Mouse (Mus musculus): Measurements from ENCODE around the gene Pias4. TPM values are rescaled to one million over a fixed set of nuclear protein-coding genes. Genes with fewer than 3 reads are reported as not detected.
A peak's percentile ranks its signal among the peaks of the same experiment; 100 is the strongest.

Pias4 gene
- polyA plus RNA-seq, 1 experiment: 25.6 TPM

- peak overlapping the region; percentile 95 for H3K27ac ChIP-seq (ENCODE audit: insufficient read depth, low read length)
- TF ChIP-seq CTCF (IDR thresholded peaks at IDR 0.05; ENCODE audit: borderline replicate concordance, insufficient read depth, low read length) (no peak), POLR2A (IDR thresholded peaks at IDR 0.05; ENCODE audit: low read depth, low read length) (peak; percentile 64)
- H3K4me1 ChIP-seq (ENCODE audit: control insufficient read depth, insufficient read depth, low read length): peaks cover 2% of the 10 kb centered on the region; the same call in 1 of the 2 replicates
- H3K4me3 ChIP-seq (ENCODE audit: insufficient read depth, low read length): peak overlapping the region; percentile 96
Measured at GRCm38 (mm10) chr10:81135831-81136705, 31.7 kb downstream of the Pias4 start.

- Histone ChIP-seq H3K27ac (ENCODE audit: insufficient read depth, low read length) (no peak within 1 kb of the TSS), H3K4me3 (ENCODE audit: insufficient read depth, low read length) (peak within 1 kb of the TSS; percentile 96), H3K4me1 (ENCODE audit: control insufficient read depth, insufficient read depth, low read length) (peaks cover 2% of the 10 kb centered on the region; the same call in 1 of the 2 replicates)
- TF ChIP-seq POLR2A (IDR thresholded peaks at IDR 0.05; ENCODE audit: low read depth, low read length) (no peak), CTCF (IDR thresholded peaks at IDR 0.05; ENCODE audit: borderline replicate concordance, insufficient read depth, low read length) (no peak)
Measured at GRCm38 (mm10) chr10:81134966-81135681, 32.6 kb downstream of the Pias4 start, which contains the start of gene Zbtb7a. Gene Zbtb7a, plus strand, starts transcription at chr10:81135220.

- no peak overlapping the region for H3K27ac ChIP-seq (ENCODE audit: insufficient read depth, low read length)
- no peak overlapping the region for H3K4me3 ChIP-seq (ENCODE audit: insufficient read depth, low read length)
- H3K4me1 ChIP-seq (ENCODE audit: control insufficient read depth, insufficient read depth, low read length): peaks cover 2% of the 10 kb centered on the region; the same call in 1 of the 2 replicates
- TF ChIP-seq POLR2A (IDR thresholded peaks at IDR 0.05; ENCODE audit: low read depth, low read length): no peak
- TF ChIP-seq CTCF (IDR thresholded peaks at IDR 0.05; ENCODE audit: borderline replicate concordance, insufficient read depth, low read length): no peak
Measured at GRCm38 (mm10) chr10:81134181-81134587, 33.5 kb downstream of the Pias4 start.

- no peak for TF ChIP-seq CTCF (IDR thresholded peaks at IDR 0.05; ENCODE audit: borderline replicate concordance, insufficient read depth, low read length)
- no peak for TF ChIP-seq POLR2A (IDR thresholded peaks at IDR 0.05; ENCODE audit: low read depth, low read length)
- H3K4me1 ChIP-seq (ENCODE audit: control insufficient read depth, insufficient read depth, low read length): no peaks in the 10 kb centered on the region
- H3K27ac ChIP-seq (ENCODE audit: insufficient read depth, low read length): no peak overlapping the region
- no peak overlapping the region for H3K4me3 ChIP-seq (ENCODE audit: insufficient read depth, low read length)
Measured at GRCm38 (mm10) chr10:81123500-81123899, 44.2 kb downstream of the Pias4 start.

DNA sequence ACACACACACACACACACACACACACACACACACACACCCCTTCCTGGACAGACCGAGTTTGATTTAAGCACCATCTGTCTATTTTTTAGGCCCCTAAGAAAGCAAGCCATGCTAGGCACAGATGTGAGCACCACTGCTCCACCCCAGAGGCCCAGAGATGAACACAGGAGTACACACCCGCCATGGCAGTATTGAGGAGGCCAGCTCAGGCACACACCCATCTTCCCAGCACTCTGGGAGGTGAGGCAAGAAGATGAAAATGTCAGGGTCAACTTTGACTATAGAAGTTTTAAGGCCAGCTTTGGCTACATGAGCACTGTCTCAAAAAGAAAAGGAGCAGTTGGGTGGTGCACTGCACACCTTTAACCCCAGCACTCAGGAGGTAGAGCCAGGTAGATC is 44.8 kb downstream of the Pias4 start:
- Histone ChIP-seq H3K4me3 (ENCODE audit: insufficient read depth, low read length) (no peak overlapping the region), H3K4me1 (ENCODE audit: control insufficient read depth, insufficient read depth, low read length) (no peaks in the 10 kb centered on the region), H3K27ac (ENCODE audit: insufficient read depth, low read length) (no peak overlapping the region)
- TF ChIP-seq POLR2A (IDR thresholded peaks at IDR 0.05; ENCODE audit: low read depth, low read length) (no peak), CTCF (IDR thresholded peaks at IDR 0.05; ENCODE audit: borderline replicate concordance, insufficient read depth, low read length) (no peak)

GRCm38 (mm10) chr10:81120650-81121049 is 47.1 kb downstream of the Pias4 start:
- H3K27ac ChIP-seq (ENCODE audit: insufficient read depth, low read length): no peak overlapping the region
- TF ChIP-seq CTCF (IDR thresholded peaks at IDR 0.05; ENCODE audit: borderline replicate concordance, insufficient read depth, low read length) (no peak), POLR2A (IDR thresholded peaks at IDR 0.05; ENCODE audit: low read depth, low read length) (no peak)
- no peak overlapping the region for H3K4me3 ChIP-seq (ENCODE audit: insufficient read depth, low read length)
- H3K4me1 ChIP-seq (ENCODE audit: control insufficient read depth, insufficient read depth, low read length): no peaks in the 10 kb centered on the region

DNA sequence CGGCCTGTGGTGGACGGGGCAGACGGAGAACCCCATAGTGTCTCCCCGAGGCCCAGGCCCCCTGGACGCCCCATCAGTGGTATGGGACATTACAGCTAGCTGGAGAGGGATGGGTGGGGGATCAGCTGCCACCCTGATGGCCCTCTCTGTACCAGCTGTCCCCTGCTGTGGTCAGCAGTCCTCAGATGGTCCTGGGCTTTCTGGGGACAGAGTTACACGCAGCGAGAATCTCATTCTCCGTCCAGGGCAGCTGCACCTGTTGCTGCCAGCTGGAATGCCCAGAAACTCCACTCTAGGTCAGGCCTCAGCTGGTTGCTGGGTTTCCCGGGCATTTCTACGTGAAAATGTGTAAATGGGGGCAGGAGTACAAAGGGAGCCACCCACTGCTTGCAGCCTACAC is 48.1 kb downstream of the Pias4 start:
- no peaks in the 10 kb centered on the region for H3K4me1 ChIP-seq (ENCODE audit: control insufficient read depth, insufficient read depth, low read length)
- H3K4me3 ChIP-seq (ENCODE audit: insufficient read depth, low read length): no peak overlapping the region
- no peak overlapping the region for H3K27ac ChIP-seq (ENCODE audit: insufficient read depth, low read length)
- TF ChIP-seq POLR2A (IDR thresholded peaks at IDR 0.05; ENCODE audit: low read depth, low read length) (no peak), CTCF (IDR thresholded peaks at IDR 0.05; ENCODE audit: borderline replicate concordance, insufficient read depth, low read length) (no peak)

- H3K27ac ChIP-seq (ENCODE audit: insufficient read depth, low read length): no peak overlapping the region
- TF ChIP-seq CTCF (IDR thresholded peaks at IDR 0.05; ENCODE audit: borderline replicate concordance, insufficient read depth, low read length) (no peak), POLR2A (IDR thresholded peaks at IDR 0.05; ENCODE audit: low read depth, low read length) (no peak)
- H3K4me1 ChIP-seq (ENCODE audit: control insufficient read depth, insufficient read depth, low read length): no peaks in the 10 kb centered on the region
- no peak overlapping the region for H3K4me3 ChIP-seq (ENCODE audit: insufficient read depth, low read length)
Measured at GRCm38 (mm10) chr10:81112946-81113345, 54.8 kb downstream of the Pias4 start.

DNA sequence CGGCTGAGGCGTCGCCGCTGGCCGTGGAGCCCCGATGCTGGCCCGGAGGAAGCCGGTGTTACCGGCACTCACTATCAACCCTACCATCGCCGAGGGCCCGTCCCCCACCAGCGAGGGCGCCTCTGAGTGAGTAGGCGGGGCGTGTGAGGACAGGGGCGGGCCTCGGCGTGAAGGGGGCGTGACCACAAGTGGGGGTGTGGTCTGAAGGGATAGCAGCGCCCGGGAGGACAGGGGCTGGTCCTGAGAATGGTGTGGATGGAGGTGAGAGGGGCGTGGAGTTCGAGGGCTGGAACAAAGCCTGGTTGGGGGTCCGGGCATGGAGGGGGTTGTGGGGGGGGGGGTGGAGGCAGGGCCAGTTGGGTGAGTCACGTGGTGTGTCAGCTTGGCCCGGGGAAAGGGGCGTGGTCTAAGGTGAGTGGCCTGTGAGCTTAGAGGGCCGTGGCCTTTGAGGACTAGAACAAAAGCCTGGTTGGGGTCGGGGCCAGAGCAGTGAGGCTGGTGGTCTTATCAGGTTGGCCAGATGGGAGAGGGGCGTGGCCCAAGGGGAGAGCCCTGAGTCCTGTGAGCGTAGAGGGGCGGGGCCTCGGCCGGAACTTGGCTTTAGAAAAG is 61.5 kb downstream of the Pias4 start:
- TF ChIP-seq CTCF (IDR thresholded peaks at IDR 0.05; ENCODE audit: borderline replicate concordance, insufficient read depth, low read length): no peak
- TF ChIP-seq POLR2A (IDR thresholded peaks at IDR 0.05; ENCODE audit: low read depth, low read length): no peak; the same call in 1 of the 2 replicates
- H3K4me3 ChIP-seq (ENCODE audit: insufficient read depth, low read length): peak overlapping the region; percentile 59
- peak overlapping the region; percentile 85 for H3K27ac ChIP-seq (ENCODE audit: insufficient read depth, low read length)
- no peaks in the 10 kb centered on the region for H3K4me1 ChIP-seq (ENCODE audit: control insufficient read depth, insufficient read depth, low read length)

All from embryonic fibroblast, embryonic 13.5 days (primary cell).